Mouse (Mus musculus): ENCODE measurements at regions not wholly inside any gene's neighbourhood (a gene's known extent, or its start where the extent isn't known, plus 50 kb on each side); places are given as distances from the start of the nearest gene placed in this dataset.

- TF ChIP-seq CTCF (conservative IDR thresholded peaks at IDR 0.05 in 1 of 2, IDR thresholded peaks at IDR 0.05 in 1 of 2; ENCODE audit: low read depth in 2 of 2, low read length in 2 of 2) = no peak
- no peak for TF ChIP-seq TCF12 (IDR thresholded peaks at IDR 0.05; ENCODE audit: low read depth, low read length)
- TF ChIP-seq POLR2A (IDR thresholded peaks at IDR 0.05; ENCODE audit: low read depth, low read length) = no peak
- TF ChIP-seq E2F4 (IDR thresholded peaks at IDR 0.05; ENCODE audit: insufficient replicate concordance, low read depth, low read length) = no peak
- TF ChIP-seq EP300 (IDR thresholded peaks at IDR 0.05; ENCODE audit: low read length) = no peak
- TF ChIP-seq MAX (IDR thresholded peaks at IDR 0.05; ENCODE audit: low read length) = no peak
- TF ChIP-seq UBTF (IDR thresholded peaks at IDR 0.05; ENCODE audit: low read depth, low read length) = no peak
- TF ChIP-seq ZKSCAN1 (IDR thresholded peaks at IDR 0.05; ENCODE audit: borderline replicate concordance, low read depth, low read length) = no peak
- TF ChIP-seq RCOR1 (conservative IDR thresholded peaks at IDR 0.05; ENCODE audit: low read depth, low read length) = no peak
- no peak for TF ChIP-seq USF1 (IDR thresholded peaks at IDR 0.05; ENCODE audit: low read depth, low read length)
- TF ChIP-seq MAFK (IDR thresholded peaks at IDR 0.05; ENCODE audit: insufficient replicate concordance, low read length) = no peak
- TF ChIP-seq IRF4 (IDR thresholded peaks at IDR 0.05; ENCODE audit: low read depth, low read length) = no peak
- TF ChIP-seq HCFC1 (IDR thresholded peaks at IDR 0.05; ENCODE audit: low read depth, low read length) = no peak
- no peak for TF ChIP-seq ZC3H11A (IDR thresholded peaks at IDR 0.05; ENCODE audit: low read depth, low read length)
Measured at GRCm38 (mm10) chr1:75616971-75617370, 70.9 kb downstream of the Slc4a3 start.

All from CH12.LX (cell line).